Mouse (Mus musculus): ENCODE data around the gene Hjurp. TPM values are rescaled to one million over a fixed set of nuclear protein-coding genes. Genes with fewer than 3 reads are reported as not detected.

Gene Hjurp
- polyA plus RNA-seq, 1 experiment from 2014 or later: 189 TPM

DNA sequence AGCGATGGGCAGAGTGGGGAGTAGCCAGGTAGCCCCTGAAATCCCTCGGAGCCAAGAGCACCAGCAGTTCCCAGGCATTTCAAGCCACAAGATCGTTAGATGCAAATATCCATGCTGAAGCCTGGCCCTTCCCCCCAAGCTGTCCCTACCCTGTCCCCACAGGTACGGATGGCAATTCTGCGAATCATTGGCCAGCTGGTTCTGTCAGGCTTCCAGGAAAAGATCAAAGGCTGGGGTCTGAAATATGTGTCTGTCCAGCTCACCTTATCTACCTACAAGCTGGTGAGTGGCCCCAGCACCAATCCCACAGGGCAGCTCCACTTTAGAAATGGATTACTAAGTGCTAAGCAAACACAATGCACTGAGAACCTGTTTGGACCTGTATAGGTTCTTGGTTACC is 40.1 kb downstream of the Hjurp start:
- H3K4me2 ChIP-seq (replicated peaks): no peak overlapping the region
- H3K4me3 ChIP-seq: no peak overlapping the region
- 77% methylated on average over 5 of the region's 5 CpGs for WGBS
- no peak overlapping the region for H3K9ac ChIP-seq (replicated peaks)
- H3K27ac ChIP-seq (replicated peaks): no peak overlapping the region
- no peak for ATAC-seq (ENCODE audit: low FRiP score, low read depth)
- H3K27me3 ChIP-seq: no peaks in the 10 kb centered on the region
- H3K4me1 ChIP-seq: no peaks in the 10 kb centered on the region
- H3K9me3 ChIP-seq: peaks cover 95% of the 10 kb centered on the region
- no peaks in the 10 kb centered on the region for H3K36me3 ChIP-seq

GRCm38 (mm10) chr1:88235894-88236415 is 41.5 kb downstream of the Hjurp start:
- ATAC-seq (ENCODE audit: low FRiP score, low read depth): no peak
- Histone ChIP-seq H3K4me3 (no peak overlapping the region), H3K9me3 (peaks cover 97% of the 10 kb centered on the region), H3K4me2 (replicated peaks) (no peak overlapping the region), H3K27me3 (no peaks in the 10 kb centered on the region), H3K4me1 (no peaks in the 10 kb centered on the region), H3K9ac (replicated peaks) (no peak overlapping the region), H3K36me3 (no peaks in the 10 kb centered on the region), H3K27ac (replicated peaks) (no peak overlapping the region)
- WGBS: 62% methylated on average over 4 of the region's 4 CpGs

- WGBS: 63% methylated on average over 11 of the region's 11 CpGs
These were observed 42.2 kb downstream of the Hjurp start for GRCm38 (mm10) chr1:88235046-88235893.

GRCm38 (mm10) chr1:88234646-88235045 is 42.8 kb downstream of the Hjurp start:
- no peaks in the 10 kb centered on the region for H3K4me1 ChIP-seq
- H3K4me3 ChIP-seq: no peak overlapping the region
- H3K4me2 ChIP-seq (replicated peaks): no peak overlapping the region
- ATAC-seq (ENCODE audit: low FRiP score, low read depth): no peak
- no peaks in the 10 kb centered on the region for H3K27me3 ChIP-seq
- no peak overlapping the region for H3K27ac ChIP-seq (replicated peaks)
- peaks cover 97% of the 10 kb centered on the region for H3K9me3 ChIP-seq
- no peaks in the 10 kb centered on the region for H3K36me3 ChIP-seq
- no peak overlapping the region for H3K9ac ChIP-seq (replicated peaks)
- WGBS: 43% methylated on average over 5 of the region's 5 CpGs

More at GRCm38 (mm10) chr1:88235046-88235893, 42.2 kb downstream of the Hjurp start:
- Histone ChIP-seq H3K4me1 (no peaks in the 10 kb centered on the region), H3K36me3 (no peaks in the 10 kb centered on the region), H3K9ac (replicated peaks) (no peak overlapping the region), H3K4me3 (no peak overlapping the region), H3K27me3 (no peaks in the 10 kb centered on the region), H3K9me3 (peaks cover 97% of the 10 kb centered on the region), H3K4me2 (replicated peaks) (no peak overlapping the region), H3K27ac (replicated peaks) (no peak overlapping the region)
- ATAC-seq (ENCODE audit: low FRiP score, low read depth): peak; percentile 6

GRCm38 (mm10) chr1:88234248-88234610 is 43.2 kb downstream of the Hjurp start:
- Histone ChIP-seq H3K4me3 (no peak overlapping the region), H3K27ac (replicated peaks) (no peak overlapping the region), H3K4me2 (replicated peaks) (no peak overlapping the region), H3K4me1 (no peaks in the 10 kb centered on the region), H3K9ac (replicated peaks) (no peak overlapping the region), H3K36me3 (no peaks in the 10 kb centered on the region), H3K9me3 (peaks cover 97% of the 10 kb centered on the region), H3K27me3 (no peaks in the 10 kb centered on the region)
- 63% methylated on average over 4 of the region's 4 CpGs for WGBS
- no peak for ATAC-seq (ENCODE audit: low FRiP score, low read depth)

DNA sequence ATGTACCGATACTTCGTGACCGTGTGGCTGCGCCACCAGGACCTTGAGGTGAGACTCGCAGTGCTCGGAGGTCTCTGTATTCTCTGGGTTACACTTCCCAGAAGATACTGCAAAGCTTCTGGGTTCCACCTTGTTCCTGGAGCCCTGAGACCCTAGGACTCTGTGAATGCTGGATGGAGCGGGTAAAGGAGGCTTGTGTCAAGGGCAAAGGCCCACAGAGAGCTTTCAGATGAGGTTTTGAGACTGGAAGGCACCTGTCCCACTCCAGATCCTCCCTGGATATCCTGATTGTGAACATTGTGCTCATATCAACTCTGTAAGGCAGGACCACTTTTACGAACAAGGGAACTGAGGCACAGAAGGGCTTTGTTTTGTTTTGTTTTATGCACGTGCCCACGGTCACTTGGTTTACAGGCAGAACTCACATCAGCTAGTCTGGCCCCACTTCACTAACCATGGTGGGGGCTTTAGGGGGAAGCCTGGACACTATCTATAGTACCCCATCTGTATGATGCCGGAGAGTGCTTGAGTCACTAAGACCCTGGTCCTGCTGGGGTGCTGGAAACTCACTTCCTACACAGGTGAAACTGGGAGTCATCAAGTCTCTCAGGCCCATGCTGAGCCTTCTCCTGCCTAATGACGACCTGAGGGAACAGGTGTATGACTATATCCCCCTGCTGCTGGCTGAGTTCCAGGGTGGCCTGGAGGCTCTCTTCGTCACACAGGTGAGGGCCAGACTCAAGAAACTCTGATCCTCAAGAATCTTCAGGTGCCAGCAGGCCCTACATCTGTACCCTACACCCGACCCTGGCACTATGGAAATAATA is 43.8 kb downstream of the Hjurp start:
- Histone ChIP-seq H3K36me3 (no peaks in the 10 kb centered on the region), H3K4me1 (no peaks in the 10 kb centered on the region), H3K27ac (replicated peaks) (no peak overlapping the region), H3K4me3 (no peak overlapping the region), H3K9me3 (peaks cover 97% of the 10 kb centered on the region), H3K4me2 (replicated peaks) (no peak overlapping the region), H3K9ac (replicated peaks) (no peak overlapping the region), H3K27me3 (no peaks in the 10 kb centered on the region)
- ATAC-seq (ENCODE audit: low FRiP score, low read depth): no peak
- 69% methylated on average over 14 of the region's 14 CpGs for WGBS

DNA sequence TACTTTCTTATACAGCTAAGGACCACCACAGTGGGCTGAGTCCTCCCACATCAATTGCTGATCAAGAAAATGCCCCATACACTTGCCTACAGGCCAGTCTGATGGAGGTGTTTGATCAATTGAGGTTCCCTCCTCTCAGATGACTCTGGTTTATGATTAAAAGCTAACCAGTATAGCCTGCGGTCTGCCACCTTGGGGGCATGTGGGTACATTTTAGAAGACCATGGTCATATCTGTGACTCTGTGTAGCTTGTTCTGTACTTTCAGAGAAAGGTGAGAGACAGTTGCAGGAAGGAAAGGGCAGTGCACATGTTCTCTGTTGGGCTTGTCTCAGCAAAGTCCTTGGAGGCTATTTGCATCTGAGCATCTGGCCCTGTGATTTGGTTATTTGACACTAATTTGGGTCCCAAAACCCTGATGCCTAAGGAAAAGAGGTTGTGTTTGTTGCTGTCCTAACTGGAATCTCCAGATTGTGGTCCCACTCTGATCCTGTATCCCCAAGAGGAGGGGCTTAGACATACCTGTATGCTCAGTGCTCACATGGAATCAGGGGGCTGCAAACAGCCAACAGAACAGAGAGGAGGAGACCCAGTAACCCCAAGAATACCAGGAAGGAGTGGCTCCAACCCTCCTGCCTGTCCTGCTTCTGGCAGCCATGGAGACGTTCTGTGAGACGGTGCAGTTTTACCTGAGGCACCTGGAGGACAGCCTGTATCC is 44.6 kb downstream of the Hjurp start:
- Histone ChIP-seq H3K4me1 (no peaks in the 10 kb centered on the region), H3K36me3 (no peaks in the 10 kb centered on the region), H3K27me3 (no peaks in the 10 kb centered on the region), H3K9me3 (peaks cover 97% of the 10 kb centered on the region), H3K4me3 (no peak overlapping the region), H3K27ac (replicated peaks) (no peak overlapping the region), H3K4me2 (replicated peaks) (no peak overlapping the region), H3K9ac (replicated peaks) (no peak overlapping the region)
- ATAC-seq (ENCODE audit: low FRiP score, low read depth): no peak
- 57% methylated on average over 3 of the region's 3 CpGs for WGBS

DNA sequence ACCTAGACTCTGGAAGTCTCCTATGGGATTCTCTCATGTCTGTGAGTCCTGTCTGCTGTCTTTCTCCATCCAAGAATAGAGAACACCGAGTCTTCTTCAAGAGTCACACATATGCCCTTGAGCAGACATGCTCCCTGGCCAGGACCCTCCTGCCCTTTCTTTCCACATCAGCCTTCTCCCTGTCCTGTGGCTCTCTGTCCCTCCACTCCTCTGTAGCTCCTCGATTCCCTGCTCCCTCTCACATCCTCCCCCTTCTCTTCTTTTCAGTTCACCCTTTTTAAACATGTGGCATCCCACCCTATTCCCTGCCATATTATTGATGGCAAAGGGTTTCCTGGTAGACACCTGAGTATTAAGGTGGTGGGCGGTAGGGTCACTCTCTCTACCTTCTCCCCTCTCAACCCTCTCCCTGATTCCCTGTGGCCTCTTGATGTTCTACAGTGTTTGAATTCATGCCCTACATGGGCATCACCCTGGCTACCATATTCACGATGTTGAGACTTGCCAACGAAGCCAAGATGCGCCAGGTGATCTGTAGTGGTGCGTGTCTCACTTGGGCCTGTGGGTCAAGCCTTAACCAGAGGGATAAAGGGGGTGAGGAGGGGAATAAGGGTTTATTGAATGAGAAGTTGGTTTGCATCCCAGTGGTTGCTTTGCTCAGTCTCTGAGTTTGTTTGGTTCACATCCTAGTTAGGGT is 45.5 kb downstream of the Hjurp start:
- H3K9me3 ChIP-seq: peaks cover 97% of the 10 kb centered on the region
- no peak overlapping the region for H3K9ac ChIP-seq (replicated peaks)
- H3K36me3 ChIP-seq: no peaks in the 10 kb centered on the region
- no peak overlapping the region for H3K4me3 ChIP-seq
- no peaks in the 10 kb centered on the region for H3K4me1 ChIP-seq
- WGBS: 66% methylated on average over 7 of the region's 7 CpGs
- ATAC-seq (ENCODE audit: low FRiP score, low read depth): no peak
- H3K27ac ChIP-seq (replicated peaks): no peak overlapping the region
- H3K27me3 ChIP-seq: no peaks in the 10 kb centered on the region
- no peak overlapping the region for H3K4me2 ChIP-seq (replicated peaks)

DNA sequence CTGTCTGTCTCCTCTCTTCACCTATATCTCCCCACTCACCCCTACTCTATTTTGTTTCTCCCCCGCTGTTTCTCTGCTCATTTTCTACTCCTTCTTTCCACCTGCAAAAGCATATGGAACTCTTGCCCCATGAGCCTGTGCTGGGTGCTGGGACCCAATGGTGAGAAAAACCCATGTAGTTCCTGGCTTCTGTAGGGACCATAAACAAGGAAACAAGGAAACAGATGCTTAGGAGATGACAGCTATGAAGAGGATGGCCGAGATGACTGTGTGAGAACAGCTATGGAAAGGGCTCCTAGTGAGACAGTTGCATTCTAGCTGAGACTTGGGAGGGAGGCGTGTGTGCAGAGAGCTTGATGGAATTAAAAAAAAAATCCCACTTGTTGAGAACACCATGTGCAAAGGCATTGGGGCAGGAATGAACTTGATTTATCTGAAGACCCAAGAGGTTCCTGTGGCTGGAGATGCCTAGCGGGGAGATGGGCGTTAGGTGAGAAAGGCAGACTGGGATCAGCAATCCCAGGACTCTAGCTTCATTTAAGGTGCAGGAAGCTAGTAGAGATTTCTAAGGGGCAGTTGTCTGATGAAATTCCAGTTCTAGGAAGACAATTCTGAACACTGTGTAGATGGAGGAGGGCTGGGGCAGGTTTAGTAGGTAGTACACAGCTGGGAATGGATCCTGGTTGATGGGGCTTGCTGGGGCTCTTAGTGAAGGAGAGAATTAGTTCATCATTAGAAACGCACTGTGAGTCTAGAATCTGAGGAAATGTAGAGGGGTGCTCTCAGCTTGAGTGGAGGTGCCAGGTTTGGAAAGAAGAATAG is 46.2 kb downstream of the Hjurp start:
- H3K9ac ChIP-seq (replicated peaks): no peak overlapping the region
- no peak overlapping the region for H3K4me3 ChIP-seq
- no peak overlapping the region for H3K4me2 ChIP-seq (replicated peaks)
- 77% methylated on average over 6 of the region's 6 CpGs for WGBS
- no peak overlapping the region for H3K27ac ChIP-seq (replicated peaks)
- H3K27me3 ChIP-seq: no peaks in the 10 kb centered on the region
- no peak for ATAC-seq (ENCODE audit: low FRiP score, low read depth)
- H3K36me3 ChIP-seq: no peaks in the 10 kb centered on the region
- H3K9me3 ChIP-seq: peaks cover 100% of the 10 kb centered on the region
- no peaks in the 10 kb centered on the region for H3K4me1 ChIP-seq

- H3K36me3 ChIP-seq: no peaks in the 10 kb centered on the region
- H3K4me2 ChIP-seq (replicated peaks): no peak overlapping the region
- no peaks in the 10 kb centered on the region for H3K27me3 ChIP-seq
- no peak overlapping the region for H3K27ac ChIP-seq (replicated peaks)
- H3K4me3 ChIP-seq: no peak overlapping the region
- no peak for ATAC-seq (ENCODE audit: low FRiP score, low read depth)
- WGBS: 72% methylated on average over 7 of the region's 7 CpGs
- no peaks in the 10 kb centered on the region for H3K4me1 ChIP-seq
- peaks cover 100% of the 10 kb centered on the region for H3K9me3 ChIP-seq
- no peak overlapping the region for H3K9ac ChIP-seq (replicated peaks)
These were observed 47.0 kb downstream of the Hjurp start for GRCm38 (mm10) chr1:88230421-88230820.

DNA sequence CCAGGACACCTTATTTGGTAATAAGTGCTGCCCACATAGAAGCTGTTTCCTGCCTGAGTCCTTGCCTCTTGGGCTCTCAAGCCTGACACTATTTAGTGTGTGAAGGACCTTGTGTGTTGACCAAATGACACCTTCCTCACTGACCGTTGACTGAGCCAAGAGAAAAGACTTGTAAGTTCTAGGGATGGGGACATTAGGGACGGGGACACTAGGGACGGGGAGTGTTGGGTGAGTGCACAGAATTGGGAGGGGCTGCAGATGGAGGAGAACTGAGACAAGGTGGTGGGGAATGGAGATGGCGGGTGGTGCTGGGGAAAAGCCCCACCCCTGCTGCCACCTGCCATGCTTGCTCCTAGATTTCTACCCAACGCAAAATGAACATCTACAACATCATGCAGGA is 47.4 kb downstream of the Hjurp start:
- no peak for ATAC-seq (ENCODE audit: low FRiP score, low read depth)
- H3K27ac ChIP-seq (replicated peaks): no peak overlapping the region
- no peaks in the 10 kb centered on the region for H3K36me3 ChIP-seq
- 82% methylated on average over 5 of the region's 5 CpGs for WGBS
- H3K4me1 ChIP-seq: no peaks in the 10 kb centered on the region
- H3K4me2 ChIP-seq (replicated peaks): no peak overlapping the region
- peaks cover 97% of the 10 kb centered on the region for H3K9me3 ChIP-seq
- no peaks in the 10 kb centered on the region for H3K27me3 ChIP-seq
- no peak overlapping the region for H3K9ac ChIP-seq (replicated peaks)
- H3K4me3 ChIP-seq: no peak overlapping the region

Data from midbrain, embryonic 12.5 days (tissue).